Mouse (Mus musculus): ENCODE measurements at regions not wholly inside any gene's neighbourhood (a gene's known extent, or its start where the extent isn't known, plus 50 kb on each side); places are given as distances from the start of the nearest gene placed in this dataset.
A peak's percentile ranks its signal among the peaks of the same experiment; 100 is the strongest.

DNA sequence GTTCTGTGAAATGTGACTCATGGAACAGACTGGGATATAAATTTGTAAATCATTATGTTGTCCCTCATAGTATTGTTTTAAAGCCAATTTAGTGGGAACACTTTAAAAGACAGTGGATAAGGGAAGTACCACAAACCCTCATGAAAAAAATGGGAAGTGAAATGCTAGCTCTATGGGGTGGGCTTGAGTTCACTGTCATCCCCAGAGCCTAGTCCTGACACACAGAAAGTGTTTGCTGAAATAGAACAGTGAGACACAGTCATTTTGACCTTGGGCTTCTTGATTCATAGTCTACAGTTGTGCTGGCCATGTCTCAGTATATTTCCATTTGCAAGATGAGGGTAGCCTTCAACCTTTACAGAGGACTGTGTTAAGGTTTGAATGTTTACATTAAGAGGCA, 166.8 kb upstream of the Fggy start:
- ATAC-seq (ENCODE audit: low read depth) (no peak), DNase-seq (ENCODE audit: low spot score) (no peak)
- H3K36me3 ChIP-seq (ENCODE audit: control insufficient read depth, insufficient read depth, low read length) = no peaks in the 10 kb centered on the region
- H3K9me3 ChIP-seq (ENCODE audit: control insufficient read depth, low read length) = no peaks in the 10 kb centered on the region
- H3K4me2 ChIP-seq (ENCODE audit: low read depth, low read length) = no peak overlapping the region
- H3K4me3 ChIP-seq (ENCODE audit: low read depth, low read length) = no peak overlapping the region
- H3K4me1 ChIP-seq (ENCODE audit: control insufficient read depth, insufficient read depth, low read length) = peaks cover 14% of the 10 kb centered on the region
- H3K27me3 ChIP-seq (replicated peaks; ENCODE audit: control insufficient read depth, insufficient read depth, low read length) = no peaks in the 10 kb centered on the region
- no peak overlapping the region for H3K9ac ChIP-seq (ENCODE audit: low read depth, low read length)
- H3K27ac ChIP-seq (replicated peaks; ENCODE audit: low read depth, low read length) = no peak overlapping the region

DNA sequence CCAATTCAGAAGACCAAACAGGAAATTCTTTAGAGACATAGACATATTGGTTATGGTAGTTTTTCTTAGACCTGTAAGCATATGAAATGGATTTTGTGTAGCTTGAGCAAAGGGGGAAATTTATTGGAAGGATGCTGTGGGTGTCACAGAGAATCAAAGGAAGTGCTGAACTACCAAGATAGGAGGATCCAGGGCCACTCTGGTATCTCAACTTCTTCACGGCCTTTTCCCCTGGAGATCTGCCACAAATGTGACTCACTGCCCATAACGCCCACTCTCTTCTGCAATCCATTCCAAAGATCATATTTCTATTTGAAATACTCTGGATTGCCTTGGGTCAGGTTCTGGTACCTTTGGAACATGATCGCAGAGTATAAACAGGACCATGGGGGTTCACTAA, 161.6 kb upstream of the Fggy start:
- H3K36me3 ChIP-seq (ENCODE audit: control insufficient read depth, insufficient read depth, low read length) = no peaks in the 10 kb centered on the region
- H3K27me3 ChIP-seq (replicated peaks; ENCODE audit: control insufficient read depth, insufficient read depth, low read length) = no peaks in the 10 kb centered on the region
- H3K4me3 ChIP-seq (ENCODE audit: low read depth, low read length) = no peak overlapping the region
- 80% methylated on average over 3 of the region's 3 CpGs for WGBS
- H3K27ac ChIP-seq (replicated peaks; ENCODE audit: low read depth, low read length) = no peak overlapping the region
- ATAC-seq (ENCODE audit: low read depth) (no peak), DNase-seq (ENCODE audit: low spot score) (no peak)
- no peak overlapping the region for H3K4me2 ChIP-seq (ENCODE audit: low read depth, low read length)
- H3K9me3 ChIP-seq (ENCODE audit: control insufficient read depth, low read length) = no peaks in the 10 kb centered on the region
- H3K9ac ChIP-seq (ENCODE audit: low read depth, low read length) = no peak overlapping the region
- no peaks in the 10 kb centered on the region for H3K4me1 ChIP-seq (ENCODE audit: control insufficient read depth, insufficient read depth, low read length)

DNA sequence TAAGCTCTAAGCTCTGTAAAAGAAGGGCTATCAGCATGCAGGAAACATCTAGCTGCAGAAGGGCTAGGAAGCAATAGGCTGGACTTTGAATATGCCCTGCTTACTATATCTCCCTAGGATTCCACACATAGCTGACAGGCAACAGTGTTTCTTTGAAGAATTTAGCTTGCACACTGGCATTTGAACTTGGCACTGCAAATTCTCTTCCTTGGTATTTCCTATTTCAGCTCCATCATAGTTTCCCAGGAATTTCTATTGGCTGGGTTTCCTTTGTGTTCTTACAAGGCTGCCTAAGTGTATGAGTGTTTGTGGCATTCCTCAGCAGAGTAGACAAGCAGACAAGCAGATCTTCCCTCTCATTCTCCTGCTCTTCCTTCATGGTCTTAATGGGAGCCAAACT, 159.0 kb upstream of the Fggy start:
- Histone ChIP-seq H3K27ac (replicated peaks; ENCODE audit: low read depth, low read length) (no peak overlapping the region), H3K9me3 (ENCODE audit: control insufficient read depth, low read length) (no peaks in the 10 kb centered on the region), H3K4me1 (ENCODE audit: control insufficient read depth, insufficient read depth, low read length) (no peaks in the 10 kb centered on the region), H3K36me3 (ENCODE audit: control insufficient read depth, insufficient read depth, low read length) (no peaks in the 10 kb centered on the region), H3K4me2 (ENCODE audit: low read depth, low read length) (no peak overlapping the region), H3K27me3 (replicated peaks; ENCODE audit: control insufficient read depth, insufficient read depth, low read length) (no peaks in the 10 kb centered on the region), H3K4me3 (ENCODE audit: low read depth, low read length) (no peak overlapping the region), H3K9ac (ENCODE audit: low read depth, low read length) (no peak overlapping the region)
- ATAC-seq (ENCODE audit: low read depth) = no peak
- no peak for DNase-seq (ENCODE audit: low spot score)

DNA sequence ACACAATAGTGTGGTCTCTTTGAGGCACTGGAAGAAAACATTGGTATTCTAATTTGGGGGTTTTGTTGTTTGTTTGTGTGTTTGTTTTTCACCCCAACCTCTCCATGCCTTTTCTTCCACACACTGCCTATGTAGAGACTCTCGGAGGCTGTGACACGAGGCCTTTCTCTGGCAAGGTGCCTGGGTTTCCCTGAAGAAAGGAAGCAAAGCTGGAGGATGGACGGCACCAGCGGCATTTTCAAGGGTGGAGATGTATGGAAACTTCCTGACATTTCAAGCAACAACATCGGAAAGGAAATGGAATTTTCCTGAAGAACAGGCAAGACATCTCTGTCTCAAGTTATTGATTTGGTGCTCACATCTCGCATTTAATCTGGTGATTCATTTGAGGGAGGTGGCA, 155.0 kb upstream of the Fggy start:
- Histone ChIP-seq H3K27me3 (replicated peaks; ENCODE audit: control insufficient read depth, insufficient read depth, low read length) (no peaks in the 10 kb centered on the region), H3K36me3 (ENCODE audit: control insufficient read depth, insufficient read depth, low read length) (no peaks in the 10 kb centered on the region), H3K4me2 (ENCODE audit: low read depth, low read length) (no peak overlapping the region), H3K4me3 (ENCODE audit: low read depth, low read length) (no peak overlapping the region), H3K9me3 (ENCODE audit: control insufficient read depth, low read length) (no peaks in the 10 kb centered on the region), H3K9ac (ENCODE audit: low read depth, low read length) (no peak overlapping the region), H3K27ac (replicated peaks; ENCODE audit: low read depth, low read length) (no peak overlapping the region), H3K4me1 (ENCODE audit: control insufficient read depth, insufficient read depth, low read length) (no peaks in the 10 kb centered on the region)
- DNase-seq (ENCODE audit: low spot score) = no peak
- 81% methylated on average over 6 of the region's 6 CpGs for WGBS
- no peak for ATAC-seq (ENCODE audit: low read depth)

DNA sequence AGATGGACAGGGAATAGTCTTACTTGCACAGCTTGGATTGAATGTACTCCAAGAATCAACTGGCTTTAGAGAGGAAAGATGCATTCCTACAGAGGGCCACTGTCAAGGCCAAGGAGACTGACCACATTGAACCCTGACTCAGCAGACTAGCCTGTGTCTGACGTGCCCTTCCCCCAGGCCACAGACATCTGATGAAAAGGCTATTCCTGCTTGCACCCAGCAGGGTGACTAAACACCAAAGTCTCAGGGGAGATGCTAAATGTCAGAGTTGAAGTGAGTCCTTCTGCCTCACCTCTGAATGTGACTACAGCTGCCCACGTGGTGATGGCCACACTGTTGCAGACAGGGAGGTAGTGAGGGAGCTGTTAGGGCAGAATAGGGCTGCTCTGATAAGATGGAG, 140.2 kb upstream of the Fggy start:
- H3K4me2 ChIP-seq (ENCODE audit: low read depth, low read length) = no peak overlapping the region
- no peak overlapping the region for H3K9ac ChIP-seq (ENCODE audit: low read depth, low read length)
- ATAC-seq (ENCODE audit: low read depth) = no peak
- H3K4me1 ChIP-seq (ENCODE audit: control insufficient read depth, insufficient read depth, low read length) = no peaks in the 10 kb centered on the region
- H3K4me3 ChIP-seq (ENCODE audit: low read depth, low read length) = no peak overlapping the region
- WGBS = 23% methylated on average over 2 of the region's 2 CpGs
- no peaks in the 10 kb centered on the region for H3K36me3 ChIP-seq (ENCODE audit: control insufficient read depth, insufficient read depth, low read length)
- H3K27me3 ChIP-seq (replicated peaks; ENCODE audit: control insufficient read depth, insufficient read depth, low read length) = no peaks in the 10 kb centered on the region
- DNase-seq (ENCODE audit: low spot score) = no peak
- peaks cover under 1% of the 10 kb centered on the region; the same call in 1 of the 2 replicates for H3K9me3 ChIP-seq (ENCODE audit: control insufficient read depth, low read length)
- H3K27ac ChIP-seq (replicated peaks; ENCODE audit: low read depth, low read length) = no peak overlapping the region

DNA sequence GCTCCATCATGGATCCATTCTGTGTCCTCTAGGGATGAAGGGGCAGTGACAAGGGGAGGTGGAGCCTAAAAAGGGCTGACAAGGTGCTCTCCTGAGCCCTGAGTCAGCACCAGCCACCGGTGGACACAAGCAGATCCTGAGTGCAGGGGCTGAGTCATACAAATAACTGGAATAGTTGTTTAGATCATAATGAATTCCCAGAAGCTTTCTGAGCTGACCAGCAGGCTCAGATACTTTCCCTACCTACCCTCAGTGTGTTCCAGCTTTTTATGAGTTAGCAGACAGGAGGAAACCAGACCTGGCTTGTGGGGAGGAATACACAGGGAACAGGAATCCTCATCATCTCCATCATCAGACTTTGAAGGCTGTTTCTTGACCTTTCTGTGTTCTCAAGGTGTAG, 130.7 kb upstream of the Fggy start:
- H3K4me2 ChIP-seq (ENCODE audit: low read depth, low read length) = no peak overlapping the region
- ATAC-seq (ENCODE audit: low read depth) = no peak
- H3K4me3 ChIP-seq (ENCODE audit: low read depth, low read length) = no peak overlapping the region
- no peak overlapping the region for H3K9ac ChIP-seq (ENCODE audit: low read depth, low read length)
- WGBS = 56% methylated on average over 1 of the region's 1 CpGs
- DNase-seq (ENCODE audit: low spot score) = no peak
- H3K4me1 ChIP-seq (ENCODE audit: control insufficient read depth, insufficient read depth, low read length) = no peaks in the 10 kb centered on the region
- H3K27ac ChIP-seq (replicated peaks; ENCODE audit: low read depth, low read length) = no peak overlapping the region
- H3K36me3 ChIP-seq (ENCODE audit: control insufficient read depth, insufficient read depth, low read length) = no peaks in the 10 kb centered on the region
- H3K27me3 ChIP-seq (replicated peaks; ENCODE audit: control insufficient read depth, insufficient read depth, low read length) = no peaks in the 10 kb centered on the region
- no peaks in the 10 kb centered on the region for H3K9me3 ChIP-seq (ENCODE audit: control insufficient read depth, low read length)

DNA sequence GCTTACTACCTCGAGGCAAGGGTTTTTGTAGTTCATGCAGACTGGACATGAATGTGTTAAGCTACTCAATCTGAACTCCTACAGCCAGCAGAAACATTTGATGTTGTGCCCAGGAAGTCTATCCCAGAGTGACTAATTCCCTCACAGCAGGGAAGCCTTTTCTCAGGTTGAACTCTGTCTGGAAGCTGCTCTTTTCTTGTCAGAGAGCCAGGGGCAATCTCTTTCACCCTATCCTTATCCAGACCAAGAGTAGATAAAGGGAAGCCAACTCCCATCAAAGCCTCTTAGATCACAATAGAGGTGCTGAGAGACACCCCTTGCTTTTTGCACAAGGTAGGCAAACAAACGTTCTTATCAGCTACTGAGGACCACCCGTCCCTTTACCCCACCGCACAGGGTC, 122.8 kb upstream of the Fggy start:
- DNase-seq (ENCODE audit: low spot score) (peak; percentile 60), ATAC-seq (ENCODE audit: low read depth) (no peak)
- Histone ChIP-seq H3K4me3 (ENCODE audit: low read depth, low read length) (no peak overlapping the region), H3K9ac (ENCODE audit: low read depth, low read length) (no peak overlapping the region), H3K27me3 (replicated peaks; ENCODE audit: control insufficient read depth, insufficient read depth, low read length) (no peaks in the 10 kb centered on the region), H3K4me1 (ENCODE audit: control insufficient read depth, insufficient read depth, low read length) (no peaks in the 10 kb centered on the region), H3K27ac (replicated peaks; ENCODE audit: low read depth, low read length) (no peak overlapping the region), H3K4me2 (ENCODE audit: low read depth, low read length) (no peak overlapping the region), H3K9me3 (ENCODE audit: control insufficient read depth, low read length) (no peaks in the 10 kb centered on the region), H3K36me3 (ENCODE audit: control insufficient read depth, insufficient read depth, low read length) (no peaks in the 10 kb centered on the region)
- 27% methylated on average over 4 of the region's 4 CpGs for WGBS

DNA sequence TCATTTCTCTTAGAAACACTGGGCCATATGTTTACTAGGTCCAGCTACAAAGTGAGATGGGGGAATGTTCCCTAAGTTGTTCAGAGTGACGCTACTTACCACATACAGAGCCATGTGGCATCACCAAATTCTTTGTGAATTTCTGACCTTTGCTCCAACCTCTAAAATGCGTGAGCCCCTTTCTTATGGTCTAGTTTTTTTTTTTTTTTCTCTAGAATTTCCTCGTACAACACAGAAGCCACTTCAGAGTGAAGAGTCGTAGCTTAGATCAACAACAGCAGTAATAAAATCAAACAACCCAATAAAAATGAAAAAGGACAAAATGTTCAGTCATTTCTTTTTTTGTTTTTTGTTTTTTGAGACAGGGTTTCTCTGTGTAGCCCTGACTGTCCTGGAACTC, 122.2 kb upstream of the Fggy start:
- H3K27ac ChIP-seq (replicated peaks; ENCODE audit: low read depth, low read length) = no peak overlapping the region
- WGBS = 51% methylated on average over 4 of the region's 4 CpGs

DNA sequence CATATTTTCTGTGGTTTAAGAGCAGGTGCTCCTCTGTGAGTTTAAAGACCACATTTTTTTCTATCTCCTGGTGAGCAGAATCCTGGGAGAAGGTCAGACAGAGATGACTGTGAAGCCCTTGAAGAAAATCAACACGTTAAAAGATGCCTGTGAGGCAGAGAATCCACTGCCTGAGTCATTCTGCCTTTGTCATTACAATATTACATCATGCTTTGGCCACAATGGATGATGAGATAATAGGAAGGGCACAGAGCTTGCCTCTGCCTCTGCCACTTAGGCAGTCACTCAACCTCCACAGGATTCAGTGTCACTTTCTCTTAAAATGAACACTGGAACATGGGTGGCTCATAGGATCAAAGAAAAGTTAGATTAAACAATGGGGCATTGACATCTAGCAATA, 117.5 kb upstream of the Fggy start:
- peaks cover 4% of the 10 kb centered on the region; the same call in 1 of the 2 replicates for H3K4me1 ChIP-seq (ENCODE audit: control insufficient read depth, insufficient read depth, low read length)
- ATAC-seq (ENCODE audit: low read depth) = no peak
- H3K9me3 ChIP-seq (ENCODE audit: control insufficient read depth, low read length) = no peaks in the 10 kb centered on the region
- no peaks in the 10 kb centered on the region for H3K27me3 ChIP-seq (replicated peaks; ENCODE audit: control insufficient read depth, insufficient read depth, low read length)
- H3K4me2 ChIP-seq (ENCODE audit: low read depth, low read length) = no peak overlapping the region
- WGBS = 37% methylated on average over 1 of the region's 1 CpGs
- no peaks in the 10 kb centered on the region for H3K36me3 ChIP-seq (ENCODE audit: control insufficient read depth, insufficient read depth, low read length)
- H3K27ac ChIP-seq (replicated peaks; ENCODE audit: low read depth, low read length) = no peak overlapping the region
- no peak for DNase-seq (ENCODE audit: low spot score)
- H3K4me3 ChIP-seq (ENCODE audit: low read depth, low read length) = no peak overlapping the region
- H3K9ac ChIP-seq (ENCODE audit: low read depth, low read length) = no peak overlapping the region

More for the DNA sequence above, 122.2 kb upstream of the Fggy start:
- no peaks in the 10 kb centered on the region for H3K36me3 ChIP-seq (ENCODE audit: control insufficient read depth, insufficient read depth, low read length)
- no peak for DNase-seq (ENCODE audit: low spot score)
- no peaks in the 10 kb centered on the region for H3K27me3 ChIP-seq (replicated peaks; ENCODE audit: control insufficient read depth, insufficient read depth, low read length)
- H3K4me3 ChIP-seq (ENCODE audit: low read depth, low read length) = no peak overlapping the region
- no peaks in the 10 kb centered on the region for H3K4me1 ChIP-seq (ENCODE audit: control insufficient read depth, insufficient read depth, low read length)
- H3K4me2 ChIP-seq (ENCODE audit: low read depth, low read length) = no peak overlapping the region
- no peak for ATAC-seq (ENCODE audit: low read depth)
- no peak overlapping the region for H3K9ac ChIP-seq (ENCODE audit: low read depth, low read length)
- no peaks in the 10 kb centered on the region for H3K9me3 ChIP-seq (ENCODE audit: control insufficient read depth, low read length)

Data from embryonic facial prominence, embryonic 14.5 days (tissue).